Mouse (Mus musculus): ENCODE data around the gene Fgf14.

GRCm38 (mm10) chr14:124191913-124192814 lies 484.8 kb downstream of the Fgf14 start:
- no peak for TF ChIP-seq CTCF (IDR thresholded peaks at IDR 0.05; ENCODE audit: extremely low read depth, insufficient read length, insufficient replicate concordance, low read depth, low read length)
- no peak for TF ChIP-seq POLR2A (IDR thresholded peaks at IDR 0.05; ENCODE audit: low read depth, low read length)
